Mouse (Mus musculus): ENCODE measurements around the gene Adh6b. TPM values are rescaled to one million over a fixed set of nuclear protein-coding genes. Genes with fewer than 3 reads are reported as not detected.
"Not testable (repeated sequence)": the region's sequence is repeated elsewhere in the genome, so short reads cannot be mapped to it uniquely, and the experiment has no call there.

Adh6b gene
- polyA plus RNA-seq, 1 experiment from 2014 or later = 0.79 TPM

DNA sequence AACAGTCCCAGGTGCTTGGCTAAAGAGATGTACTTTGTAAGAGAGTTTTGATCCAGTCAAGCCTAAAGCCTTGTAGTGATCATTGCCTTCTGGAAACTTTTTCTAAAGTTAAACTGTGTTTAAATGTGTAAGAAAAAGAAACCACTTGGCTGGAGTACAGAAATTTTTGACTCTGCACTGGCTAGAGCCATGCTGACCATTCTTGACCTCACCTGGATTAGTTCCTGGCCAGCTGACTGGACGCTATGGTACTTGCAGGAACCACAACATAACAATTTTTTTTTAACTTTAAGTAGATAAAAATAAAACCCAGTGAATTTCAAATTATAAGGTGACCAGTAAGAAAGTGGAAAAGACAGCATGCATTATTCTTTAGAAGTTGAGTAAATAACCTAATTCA is 28.0 kb downstream of the Adh6b start:
- Histone ChIP-seq H3K36me3 (ENCODE audit: control insufficient read depth, insufficient read depth, low read length) (no peaks in the 10 kb centered on the region), H3K4me3 (ENCODE audit: low read depth, low read length) (no peak overlapping the region), H3K9me3 (ENCODE audit: control insufficient read depth, low read length) (no peaks in the 10 kb centered on the region), H3K4me2 (replicated peaks; ENCODE audit: low read depth) (no peak overlapping the region), H3K4me1 (replicated peaks; ENCODE audit: control insufficient read depth, insufficient read depth) (no peaks in the 10 kb centered on the region), H3K27me3 (ENCODE audit: control insufficient read depth, insufficient read depth, low read length) (no peaks in the 10 kb centered on the region), H3K27ac (replicated peaks) (no peak overlapping the region), H3K9ac (ENCODE audit: low read length) (no peak overlapping the region)
- TF ChIP-seq CTCF (IDR thresholded peaks at IDR 0.05; ENCODE audit: low read depth) (no peak), EP300 (optimal IDR thresholded peaks at IDR 0.05) (no peak)
- 62% methylated on average over 1 of the region's 1 CpGs for WGBS
- DNase-seq (ENCODE audit: low spot score) = no peak
- ATAC-seq (ENCODE audit: low FRiP score, low TSS enrichment) = no peak

DNA sequence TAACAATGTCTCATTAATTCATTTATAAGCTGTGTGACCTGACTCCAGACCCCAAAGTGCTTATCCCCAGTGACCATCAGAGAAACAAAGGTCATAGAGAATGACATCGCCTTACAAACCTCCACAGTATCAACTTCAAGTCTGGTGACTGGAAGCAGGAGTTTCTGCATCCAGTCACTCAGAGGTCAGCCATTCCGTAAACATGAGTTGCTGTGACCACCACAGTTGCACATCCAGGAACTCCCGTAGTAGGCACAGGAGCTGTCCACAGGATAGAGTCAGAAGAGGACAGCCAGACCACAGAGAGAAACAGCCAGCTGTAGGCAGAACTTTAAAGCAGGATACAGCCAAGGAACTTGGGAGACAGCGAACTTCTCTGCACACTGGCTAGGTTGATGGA is 28.7 kb downstream of the Adh6b start:
- H3K9me3 ChIP-seq (ENCODE audit: control insufficient read depth, low read length); H3K27ac ChIP-seq (replicated peaks); H3K4me1 ChIP-seq (replicated peaks; ENCODE audit: control insufficient read depth, insufficient read depth); H3K4me2 ChIP-seq (replicated peaks; ENCODE audit: low read depth); H3K4me3 ChIP-seq (ENCODE audit: low read depth, low read length); DNase-seq (ENCODE audit: low spot score); H3K9ac ChIP-seq (ENCODE audit: low read length); H3K36me3 ChIP-seq (ENCODE audit: control insufficient read depth, insufficient read depth, low read length); ATAC-seq (ENCODE audit: low FRiP score, low TSS enrichment); H3K27me3 ChIP-seq (ENCODE audit: control insufficient read depth, insufficient read depth, low read length): not testable (repeated sequence)
- 53% methylated on average over 4 of the region's 4 CpGs for WGBS

GRCm38 (mm10) chr3:138373920-138374319 is 32.3 kb downstream of the Adh6b start:
- 66% methylated on average over 4 of the region's 4 CpGs for WGBS
- no peaks in the 10 kb centered on the region for H3K4me1 ChIP-seq (replicated peaks; ENCODE audit: control insufficient read depth, insufficient read depth)
- DNase-seq (ENCODE audit: low spot score) = no peak
- H3K27ac ChIP-seq (replicated peaks) = no peak overlapping the region
- H3K9ac ChIP-seq (ENCODE audit: low read length) = no peak overlapping the region
- no peak for ATAC-seq (ENCODE audit: low FRiP score, low TSS enrichment)
- H3K9me3 ChIP-seq (ENCODE audit: control insufficient read depth, low read length) = no peaks in the 10 kb centered on the region
- no peak overlapping the region for H3K4me3 ChIP-seq (ENCODE audit: low read depth, low read length)
- H3K36me3 ChIP-seq (ENCODE audit: control insufficient read depth, insufficient read depth, low read length) = no peaks in the 10 kb centered on the region
- no peak for TF ChIP-seq CTCF (IDR thresholded peaks at IDR 0.05; ENCODE audit: low read depth)
- TF ChIP-seq EP300 (optimal IDR thresholded peaks at IDR 0.05) = no peak
- no peak overlapping the region for H3K4me2 ChIP-seq (replicated peaks; ENCODE audit: low read depth)
- no peaks in the 10 kb centered on the region for H3K27me3 ChIP-seq (ENCODE audit: control insufficient read depth, insufficient read depth, low read length)

GRCm38 (mm10) chr3:138375148-138375547 is 33.6 kb downstream of the Adh6b start:
- no peak for ATAC-seq (ENCODE audit: low FRiP score, low TSS enrichment)

DNA sequence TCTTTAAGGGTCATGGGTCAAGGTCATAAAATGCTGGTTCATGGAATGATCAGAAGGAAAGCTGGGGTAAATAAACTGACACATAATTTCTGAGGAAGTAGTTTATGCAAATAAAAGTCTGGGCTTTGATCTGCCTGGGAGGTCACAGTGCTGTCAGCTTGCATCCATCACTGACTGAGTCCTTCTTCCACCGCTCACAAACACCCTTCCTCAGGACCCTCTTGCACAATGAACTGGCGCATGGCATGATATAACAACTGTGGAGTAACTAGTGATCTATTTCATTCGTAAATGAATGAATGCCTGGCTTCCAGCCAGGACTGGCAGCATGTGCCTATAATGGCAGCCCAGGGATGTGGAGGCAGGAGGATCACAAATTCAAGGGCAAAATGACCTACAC is 39.6 kb downstream of the Adh6b start:
- Histone ChIP-seq H3K4me1 (replicated peaks; ENCODE audit: control insufficient read depth, insufficient read depth) (no peaks in the 10 kb centered on the region), H3K36me3 (ENCODE audit: control insufficient read depth, insufficient read depth, low read length) (no peaks in the 10 kb centered on the region), H3K4me3 (ENCODE audit: low read depth, low read length) (no peak overlapping the region), H3K27ac (replicated peaks) (no peak overlapping the region), H3K9ac (ENCODE audit: low read length) (no peak overlapping the region), H3K9me3 (ENCODE audit: control insufficient read depth, low read length) (no peaks in the 10 kb centered on the region), H3K27me3 (ENCODE audit: control insufficient read depth, insufficient read depth, low read length) (no peaks in the 10 kb centered on the region), H3K4me2 (replicated peaks; ENCODE audit: low read depth) (no peak overlapping the region)
- DNase-seq (ENCODE audit: low spot score) (no peak), ATAC-seq (ENCODE audit: low FRiP score, low TSS enrichment) (no peak)
- TF ChIP-seq EP300 (optimal IDR thresholded peaks at IDR 0.05) = no peak
- no peak for TF ChIP-seq CTCF (IDR thresholded peaks at IDR 0.05; ENCODE audit: low read depth)
- 17% methylated on average over 3 of the region's 3 CpGs for WGBS

More at GRCm38 (mm10) chr3:138375148-138375547, 33.6 kb downstream of the Adh6b start:
- no peak overlapping the region for H3K4me3 ChIP-seq (ENCODE audit: low read depth, low read length)
- H3K27ac ChIP-seq (replicated peaks) = no peak overlapping the region
- WGBS = 91% methylated on average over 2 of the region's 2 CpGs
- H3K27me3 ChIP-seq (ENCODE audit: control insufficient read depth, insufficient read depth, low read length) = no peaks in the 10 kb centered on the region
- TF ChIP-seq CTCF (IDR thresholded peaks at IDR 0.05; ENCODE audit: low read depth) (no peak), EP300 (optimal IDR thresholded peaks at IDR 0.05) (no peak)
- DNase-seq (ENCODE audit: low spot score) = no peak
- H3K4me1 ChIP-seq (replicated peaks; ENCODE audit: control insufficient read depth, insufficient read depth) = no peaks in the 10 kb centered on the region
- H3K9me3 ChIP-seq (ENCODE audit: control insufficient read depth, low read length) = no peaks in the 10 kb centered on the region
- H3K4me2 ChIP-seq (replicated peaks; ENCODE audit: low read depth) = no peak overlapping the region
- no peak overlapping the region for H3K9ac ChIP-seq (ENCODE audit: low read length)
- no peaks in the 10 kb centered on the region for H3K36me3 ChIP-seq (ENCODE audit: control insufficient read depth, insufficient read depth, low read length)

- no peaks in the 10 kb centered on the region for H3K27me3 ChIP-seq (ENCODE audit: control insufficient read depth, insufficient read depth, low read length)
- H3K9ac ChIP-seq (ENCODE audit: low read length) = no peak overlapping the region
- ATAC-seq (ENCODE audit: low FRiP score, low TSS enrichment) (no peak), DNase-seq (ENCODE audit: low spot score) (no peak)
- no peak overlapping the region for H3K4me2 ChIP-seq (replicated peaks; ENCODE audit: low read depth)
- no peak overlapping the region for H3K27ac ChIP-seq (replicated peaks)
- H3K4me3 ChIP-seq (ENCODE audit: low read depth, low read length) = no peak overlapping the region
- no peak for TF ChIP-seq EP300 (optimal IDR thresholded peaks at IDR 0.05)
- TF ChIP-seq CTCF (IDR thresholded peaks at IDR 0.05; ENCODE audit: low read depth) = no peak
- WGBS = 83% methylated on average over 6 of the region's 6 CpGs
- H3K9me3 ChIP-seq (ENCODE audit: control insufficient read depth, low read length) = no peaks in the 10 kb centered on the region
- no peaks in the 10 kb centered on the region for H3K36me3 ChIP-seq (ENCODE audit: control insufficient read depth, insufficient read depth, low read length)
- no peaks in the 10 kb centered on the region for H3K4me1 ChIP-seq (replicated peaks; ENCODE audit: control insufficient read depth, insufficient read depth)
Observed at GRCm38 (mm10) chr3:138387155-138387554, 45.6 kb downstream of the Adh6b start.

Measured in stomach, postnatal 0 days (tissue).